ENCODE assay signal across 11 mouse cellular contexts in the genomic region with DNA sequence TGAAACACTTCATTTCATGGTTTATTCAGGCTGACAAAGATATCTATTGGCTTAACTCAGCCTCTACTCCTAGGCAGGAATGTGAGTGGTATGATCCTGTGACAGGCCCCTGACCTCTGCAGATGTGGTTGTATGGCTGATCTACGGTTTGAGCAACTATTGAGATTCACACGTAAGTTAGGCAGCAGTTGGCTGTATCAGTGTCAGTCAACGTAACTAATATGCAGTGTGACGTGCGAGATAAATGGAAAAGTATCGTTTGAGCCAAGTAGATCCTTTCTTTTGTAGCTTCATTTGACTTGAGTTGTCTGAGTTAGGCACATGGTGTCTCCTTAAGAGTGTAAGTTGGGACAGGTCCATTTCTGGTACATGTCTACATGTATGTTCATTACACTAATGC. TPM values are rescaled to one million over a fixed set of nuclear protein-coding genes. Genes with fewer than 3 reads are reported as not detected.
DNase-seq lines count a peak whose midpoint lies in the region; ATAC-seq and TF ChIP-seq lines count a peak whose summit lies in the region.
"Had no signal": no experiment of that assay in that cellular context is flagged by ENCODE, and none has a peak within 500 bp of the region (broad histone marks: within the 10 kb centered on the region; RNA-seq: fewer than 3 reads in every experiment).

No protein-coding gene starts in this region.

- intact Hi-C loops in left cerebral cortex, postnatal 10 days (cut with DNase I): loop anchor here (5.0 kb wide), 1 partner anchor 53 kb away; no protein-coding TSS in a partner anchor

- no peak for ATAC-seq in kidney, postnatal 0 days (replicated peaks; ENCODE audit: low FRiP score, low read depth)
- ATAC-seq in embryonic facial prominence, embryonic 12.5 days (ENCODE audit: insufficient number of reproducible peaks, insufficient read depth, low FRiP score, low TSS enrichment): no peak
- no peak for ATAC-seq in liver, embryonic 14.5 days (ENCODE audit: insufficient read depth)

- H3K36me3 ChIP-seq in kidney, postnatal 0 days (ENCODE audit: insufficient read depth, low read length): no peaks in the 10 kb centered on the region
- peaks cover 12% of the 10 kb centered on the region; the same call in 1 of the 2 replicates for H3K36me3 ChIP-seq in embryonic facial prominence, embryonic 12.5 days
- no peaks in the 10 kb centered on the region for H3K36me3 ChIP-seq in liver, embryonic 14.5 days (replicated peaks; ENCODE audit: control insufficient read depth, insufficient read depth, low read depth)

- 0 out of 2 replicates have a peak, but pooled peaks have one; percentile 22 for TF ChIP-seq EP300 in liver, embryonic 14.5 days (IDR thresholded peaks at IDR 0.05; ENCODE audit: low read depth)

- H3K4me1 ChIP-seq in cerebellum, adult 2 months (ENCODE audit: control insufficient read depth, insufficient read depth, low read length): peaks cover 15% of the 10 kb centered on the region
- H3K4me1 ChIP-seq in kidney, postnatal 0 days (replicated peaks; ENCODE audit: insufficient read depth, low read length): peaks cover 49% of the 10 kb centered on the region
- H3K4me1 ChIP-seq in embryonic facial prominence, embryonic 12.5 days: peaks cover 46% of the 10 kb centered on the region
- H3K4me1 ChIP-seq in liver, embryonic 14.5 days (replicated peaks; ENCODE audit: control insufficient read depth in 2 of 2, insufficient read depth in 2 of 2, low read length in 1 of 2): peaks cover 0 to 12% of the 10 kb centered on the region in 2 experiments; a peak in 3 of 4 replicates

- H3K4me3 ChIP-seq in cerebellum, adult 2 months (replicated peaks; ENCODE audit: insufficient read depth, low read depth, low read length): peak overlapping the region; percentile 35
- H3K4me3 ChIP-seq in kidney, postnatal 0 days (replicated peaks; ENCODE audit: low read depth, low read length): peak overlapping the region; percentile 84
- 0 out of 2 replicates have a peak overlapping the region, but pooled peaks have one; percentile 4 for H3K4me3 ChIP-seq in embryonic facial prominence, embryonic 12.5 days
- H3K4me3 ChIP-seq in liver, embryonic 14.5 days (ENCODE audit: insufficient read depth in 1 of 2, low read depth in 2 of 2, low read length in 2 of 2): no peak overlapping the region
- H3K4me3 ChIP-seq: erythroblast, embryonic 14.5 days had no signal

- H3K27me3 ChIP-seq in cerebellum, adult 2 months (ENCODE audit: control insufficient read depth, insufficient read depth, low read length): no peaks in the 10 kb centered on the region
- no peaks in the 10 kb centered on the region for H3K27me3 ChIP-seq in kidney, postnatal 0 days (ENCODE audit: insufficient read depth, low read length)
- H3K27me3 ChIP-seq in embryonic facial prominence, embryonic 12.5 days: peaks cover 10% of the 10 kb centered on the region
- peaks cover 33% of the 10 kb centered on the region for H3K27me3 ChIP-seq in liver, embryonic 14.5 days (ENCODE audit: control insufficient read depth, insufficient read depth, low read length)

- no peak for TF ChIP-seq CTCF in cerebellum, adult 2 months (IDR thresholded peaks at IDR 0.05; ENCODE audit: borderline replicate concordance, insufficient read depth, low read depth, low read length)
- TF ChIP-seq CTCF in kidney, postnatal 0 days (IDR thresholded peaks at IDR 0.05; ENCODE audit: low read depth): no peak
- TF ChIP-seq CTCF in liver, embryonic 14.5 days (IDR thresholded peaks at IDR 0.05; ENCODE audit: low read depth): no peak

- H3K9ac ChIP-seq in kidney, postnatal 0 days (ENCODE audit: low read depth, low read length): no peak overlapping the region
- no peak overlapping the region for H3K9ac ChIP-seq in embryonic facial prominence, embryonic 12.5 days
- H3K9ac ChIP-seq in liver, embryonic 14.5 days (replicated peaks): no peak overlapping the region

- no peak for DNase-seq in cerebellum, adult 2 months
- DNase-seq in cerebellum, adult 8-10 months: no peak
- no peak for DNase-seq in kidney, postnatal 0 days (ENCODE audit: low spot score)
- no peak for DNase-seq in kidney, postnatal 4 days
- DNase-seq in liver, embryonic 14.5 days (ENCODE audit: low read depth in 3 of 3, low spot score in 3 of 3): no peak
- no peak for DNase-seq in ovary, postnatal 10 days (ENCODE audit: low spot score)
- no peak for DNase-seq in left cerebral cortex, postnatal 10 days (ENCODE audit: extremely low spot score in 1 of 2, low spot score in 2 of 2)
- DNase-seq: cerebellum, adult 18-20 months; heart, adult 18-20 months had no signal

- no peak for TF ChIP-seq POLR2A in cerebellum, adult 2 months (IDR thresholded peaks at IDR 0.05; ENCODE audit: borderline replicate concordance, insufficient read depth, low read length)

- peak overlapping the region; percentile 92 for H3K4me2 ChIP-seq in kidney, postnatal 0 days (ENCODE audit: low read length)
- H3K4me2 ChIP-seq in embryonic facial prominence, embryonic 12.5 days (replicated peaks): peak overlapping the region; percentile 98
- H3K4me2 ChIP-seq in liver, embryonic 14.5 days (ENCODE audit: low read depth): no peak overlapping the region; the same call in 1 of the 2 replicates

- no peaks in the 10 kb centered on the region for H3K9me3 ChIP-seq in kidney, postnatal 0 days (replicated peaks; ENCODE audit: low read length)
- H3K9me3 ChIP-seq in embryonic facial prominence, embryonic 12.5 days: no peaks in the 10 kb centered on the region
- H3K9me3 ChIP-seq in liver, embryonic 14.5 days (ENCODE audit: control insufficient read depth, low read length): no peaks in the 10 kb centered on the region

- no peak overlapping the region for H3K27ac ChIP-seq in cerebellum, adult 2 months (ENCODE audit: insufficient read depth, low read length)
- H3K27ac ChIP-seq in kidney, postnatal 0 days: no peak overlapping the region
- H3K27ac ChIP-seq in embryonic facial prominence, embryonic 12.5 days: no peak overlapping the region
- no peak overlapping the region for H3K27ac ChIP-seq in liver, embryonic 14.5 days

- WGBS in cerebellum, adult 2 months: 83% methylated on average over 6 of the region's 6 CpGs
- 65% methylated on average over 6 of the region's 6 CpGs for WGBS in kidney, postnatal 0 days
- WGBS in embryonic facial prominence, embryonic 12.5 days: 86% methylated on average over 6 of the region's 6 CpGs
- 24% methylated on average over 6 of the region's 6 CpGs for WGBS in liver, embryonic 14.5 days (ENCODE audit: insufficient replicate concordance)

RNA-seq across cellular contexts. Expression of a gene that starts 4.3 kb away (rescaled TPM):
- 31.8 and 34.1 TPM in 2 replicates for polyA plus RNA-seq in cerebellum, adult 2 months (2012; rRNA removed)
- 6.8 and 7.1 TPM in 2 replicates for polyA plus RNA-seq in kidney, postnatal 0 days (2015; fragmentation: Nextera tagmentation; extraction: Ambion mirVana)
- polyA plus RNA-seq in embryonic facial prominence, embryonic 12.5 days (2016; fragmentation: Nextera tagmentation; extraction: Ambion mirVana): 12.8 and 13.3 TPM in 2 replicates
- 1.1 and 1.3 TPM in 2 replicates for polyA plus RNA-seq in liver, embryonic 14.5 days (2012; rRNA removed)
- polyA plus RNA-seq in liver, embryonic 14.5 days (2014; fragmentation: Nextera tagmentation; extraction: Ambion mirVana): 0.52 and 0.88 TPM in 2 replicates
- total RNA-seq in left cerebral cortex, postnatal 10 days (2021): 10 to 100 TPM; 11.6 to 12.9 TPM

Comparison
In these comparisons a context has a peak if more than half of its experiments do, and no peak if none do; other contexts are left out.
1. H3K4me3 ChIP-seq: peak in cerebellum, adult 2 months (single experiment), kidney, postnatal 0 days (single experiment) and embryonic facial prominence, embryonic 12.5 days (single experiment); none in liver, embryonic 14.5 days (0 of 2).